Mouse (Mus musculus) MEL (cell line): ENCODE measurements around the gene Fndc3b. TPM values are rescaled to one million over a fixed set of nuclear protein-coding genes. Genes with fewer than 3 reads are reported as not detected.

Experiments
- DNase-seq: peaks from one replicate; pipeline ENCODE4 v3.0.0; 2011; ENCODE audit warnings: low read depth, low spot score
- H3K27ac ChIP-seq: 2 replicates; pipeline ENCODE4 v1.5.1; 2012; ENCODE audit warnings: low read depth, mild to moderate bottlenecking, control low read depth, low read length, moderate library complexity; ENCODE audit not compliant: control insufficient read depth
- H3K27me3 ChIP-seq, 2 experiments: fragments of 150-350 bp in 1 of 2; sonication (generic) in 1 of 2; 2 replicates each; pipeline ENCODE4 v1.6.1; 2012; ENCODE audit warnings: low read length in 2 of 2, mild to moderate bottlenecking in 2 of 2, improper control_type of control experiment in 1 of 2, moderate library complexity in 1 of 2; ENCODE audit not compliant: insufficient read depth in 2 of 2, control insufficient read depth in 1 of 2
- H3K36me3 ChIP-seq, 2 experiments: 2 replicates each; pipeline ENCODE4 v1.6.1; 2012 to 2014; ENCODE audit warnings: low read length in 2 of 2, improper control_type of control experiment in 1 of 2, inconsistent platforms in 1 of 2, mild to moderate bottlenecking in 1 of 2; ENCODE audit not compliant: insufficient read depth in 2 of 2, control insufficient read depth in 1 of 2
- H3K4me1 ChIP-seq, 2 experiments: fragments of 150-350 bp in 1 of 2; sonication (generic) in 1 of 2; 2 replicates each; pipeline ENCODE4 v1.6.1; 2012; ENCODE audit warnings: low read length in 2 of 2, improper control_type of control experiment in 1 of 2, mild to moderate bottlenecking in 1 of 2; ENCODE audit not compliant: insufficient read depth in 2 of 2, control insufficient read depth in 1 of 2
- H3K4me3 ChIP-seq, 2 experiments: fragments of 150-350 bp in 1 of 2; sonication (generic) in 1 of 2; 2 replicates each; pipeline ENCODE4 v1.5.1; 2012; ENCODE audit warnings: low read depth in 2 of 2, low read length in 2 of 2, mild to moderate bottlenecking in 2 of 2, moderate library complexity in 2 of 2, control low read depth in 1 of 2, improper control_type of control experiment in 1 of 2; ENCODE audit not compliant: control insufficient read depth in 1 of 2, insufficient read depth in 1 of 2
- H3K79me2 ChIP-seq: 2 replicates; pipeline ENCODE4 v1.6.1; 2012; ENCODE audit warnings: mild to moderate bottlenecking, low read length, moderate library complexity; ENCODE audit not compliant: control insufficient read depth, poor library complexity, insufficient read depth
- H3K9ac ChIP-seq: 2 replicates; pipeline ENCODE4 v1.6.1; 2012; ENCODE audit warnings: low read depth, mild to moderate bottlenecking, control low read depth, low read length, moderate library complexity; ENCODE audit not compliant: control insufficient read depth, poor library complexity, severe bottlenecking
- H3K9me3 ChIP-seq: fragments of 150-350 bp; sonication (generic); replicated peaks from 2 replicates; pipeline ENCODE4 v1.6.1; 2012; ENCODE audit warnings: mild to moderate bottlenecking, low read length, improper control_type of control experiment, moderate library complexity; ENCODE audit not compliant: insufficient read depth
- BHLHE40 ChIP-seq: IDR thresholded peaks from 2 replicates; pipeline ENCODE4 v1.6.1; 2012; ENCODE audit warnings: low read depth, mild to moderate bottlenecking, inconsistent platforms, low read length, improper control_type of control experiment, borderline replicate concordance
- CHD1 ChIP-seq: IDR thresholded peaks from 2 replicates; pipeline ENCODE4 v1.6.1; 2012; ENCODE audit warnings: low read depth, mild to moderate bottlenecking, inconsistent platforms, low read length, improper control_type of control experiment
- CHD2 ChIP-seq: IDR thresholded peaks from 2 replicates; pipeline ENCODE4 v1.6.1; 2011; ENCODE audit warnings: low read length, improper control_type of control experiment
- CTCF ChIP-seq, 3 experiments: IDR thresholded peaks in 2 of 3; conservative IDR thresholded peaks in 1 of 3; 2 replicates each; pipeline ENCODE4 v1.5.1; 2011 to 2012; ENCODE audit warnings: low read length in 3 of 3, low read depth in 2 of 3, mild to moderate bottlenecking in 2 of 3, improper control_type of control experiment in 1 of 3, inconsistent platforms in 1 of 3, mixed read lengths in 1 of 3, moderate library complexity in 1 of 3; ENCODE audit not compliant: control insufficient read depth in 1 of 3, insufficient read depth in 1 of 3, poor library complexity in 1 of 3, severe bottlenecking in 1 of 3
- E2F4 ChIP-seq: IDR thresholded peaks from 2 replicates; pipeline ENCODE4 v1.6.1; 2011; ENCODE audit warnings: low read depth, low read length, improper control_type of control experiment, borderline replicate concordance
- EP300 ChIP-seq, 2 experiments: IDR thresholded peaks; 2 replicates each; pipeline ENCODE4 v1.6.1; 2011; ENCODE audit warnings: improper control_type of control experiment in 2 of 2, low read length in 2 of 2, low read depth in 1 of 2, mild to moderate bottlenecking in 1 of 2
- ETS1 ChIP-seq: IDR thresholded peaks from 2 replicates; pipeline ENCODE4 v1.6.1; 2012; ENCODE audit warnings: low read depth, mild to moderate bottlenecking, inconsistent platforms, low read length, improper control_type of control experiment, moderate library complexity
- KAT2A ChIP-seq: conservative IDR thresholded peaks from 2 replicates; pipeline ENCODE4 v1.6.1; 2012; ENCODE audit warnings: low read depth, low read length, improper control_type of control experiment, inconsistent platforms
- MAFK ChIP-seq: IDR thresholded peaks from 2 replicates; pipeline ENCODE4 v1.6.1; 2011; ENCODE audit warnings: low read depth, mild to moderate bottlenecking, low read length, improper control_type of control experiment, borderline replicate concordance
- MAZ ChIP-seq: IDR thresholded peaks from 2 replicates; pipeline ENCODE4 v1.6.1; 2012; ENCODE audit warnings: low read depth, mild to moderate bottlenecking, inconsistent platforms, low read length, improper control_type of control experiment
- MXI1 ChIP-seq: IDR thresholded peaks from 2 replicates; pipeline ENCODE4 v1.6.1; 2011; ENCODE audit warnings: mild to moderate bottlenecking, low read depth, low read length, improper control_type of control experiment
- MYC ChIP-seq: IDR thresholded peaks from 2 replicates; pipeline ENCODE4 v1.6.1; 2011; ENCODE audit warnings: low read depth, mild to moderate bottlenecking, low read length, improper control_type of control experiment, moderate library complexity
- NELFE ChIP-seq: IDR thresholded peaks from 2 replicates; pipeline ENCODE4 v1.6.1; 2011; ENCODE audit warnings: low read depth, low read length, improper control_type of control experiment
- POLR2A ChIP-seq, 2 experiments: IDR thresholded peaks; 2 replicates each; pipeline ENCODE4 v1.6.1; 2011 to 2012; ENCODE audit warnings: low read length in 2 of 2, mild to moderate bottlenecking in 2 of 2, control low read depth in 1 of 2, improper control_type of control experiment in 1 of 2, low read depth in 1 of 2, moderate library complexity in 1 of 2; ENCODE audit not compliant: control insufficient read depth in 1 of 2, insufficient read depth in 1 of 2, poor library complexity in 1 of 2
- POLR2AphosphoS5 ChIP-seq: IDR thresholded peaks from 2 replicates; pipeline ENCODE4 v1.6.1; 2012; ENCODE audit warnings: low read depth, borderline replicate concordance, mild to moderate bottlenecking, inconsistent platforms, low read length, moderate library complexity, mixed read lengths
- RAD21 ChIP-seq: IDR thresholded peaks from 2 replicates; pipeline ENCODE4 v1.6.1; 2011; ENCODE audit warnings: mild to moderate bottlenecking, low read depth, low read length, improper control_type of control experiment
- RCOR1 ChIP-seq: IDR thresholded peaks from 2 replicates; pipeline ENCODE4 v1.6.1; 2012; ENCODE audit warnings: low read depth, mild to moderate bottlenecking, inconsistent platforms, low read length, improper control_type of control experiment
- USF1 ChIP-seq: IDR thresholded peaks from 2 replicates; pipeline ENCODE4 v1.6.1; 2014; ENCODE audit warnings: low read depth, mild to moderate bottlenecking, inconsistent platforms, low read length, improper control_type of control experiment, moderate library complexity
- USF2 ChIP-seq, 2 experiments: IDR thresholded peaks; 2 replicates each; pipeline ENCODE4 v1.6.1; 2011 to 2012; ENCODE audit warnings: improper control_type of control experiment in 2 of 2, low read length in 2 of 2, borderline replicate concordance in 1 of 2, inconsistent platforms in 1 of 2, low read depth in 1 of 2, mild to moderate bottlenecking in 1 of 2; ENCODE audit not compliant: insufficient read depth in 1 of 2
- ZC3H11A ChIP-seq: IDR thresholded peaks from 2 replicates; pipeline ENCODE4 v1.6.1; 2012; ENCODE audit warnings: low read depth, mild to moderate bottlenecking, inconsistent platforms, low read length, improper control_type of control experiment
- ZMIZ1 ChIP-seq: IDR thresholded peaks from 2 replicates; pipeline ENCODE4 v1.6.1; 2012; ENCODE audit warnings: low read depth, mild to moderate bottlenecking, inconsistent platforms, low read length, improper control_type of control experiment, moderate library complexity
- polyA plus RNA-seq, 2 experiments: library from polyadenylated mRNA; stranded (reverse) in 1 of 2; unstranded in 1 of 2; fragments of >175 nt in 1 of 2; fragments of >200 nt in 1 of 2; gene quantifications; 2 replicates each; pipeline versions ENCODE4 v1.2.1 to v1.2.4; 2012; ENCODE audit warnings: low replicate concordance in 2 of 2, low read depth in 1 of 2; ENCODE audit not compliant: insufficient read length in 2 of 2, insufficient read depth in 1 of 2, missing spikeins in 1 of 2
- total RNA-seq: library from RNA; depleted of rRNA; stranded (reverse); fragments of 300-350 nt; gene quantifications from 2 replicates; pipeline ENCODE4 v1.2.3, GENCODE M21; 2012

The Fndc3b gene
- total and polyA plus RNA-seq, 3 experiments, result not detected

DNA sequence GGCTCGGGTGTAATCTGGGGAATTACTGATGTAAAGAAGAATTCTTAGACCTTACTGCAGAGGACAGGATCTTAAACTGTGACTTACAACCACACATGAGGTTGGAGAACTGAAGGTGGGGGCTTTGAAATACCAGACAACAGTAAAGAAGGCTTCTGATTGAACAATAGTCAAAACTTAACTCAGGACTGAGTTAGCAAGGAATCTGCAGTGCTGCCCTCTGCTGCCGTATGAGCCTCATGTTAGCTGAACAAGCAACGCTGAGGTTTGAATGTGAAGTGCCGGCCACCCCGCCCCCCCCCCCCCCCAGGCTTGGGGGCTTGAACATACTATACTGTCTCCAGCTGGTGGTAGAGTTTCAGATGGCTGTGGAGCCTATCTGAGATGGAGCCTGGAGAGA, 194.6 kb downstream of the Fndc3b start:
- DNase-seq, result no peak
- H3K27ac ChIP-seq, result no peak overlapping the region
- H3K36me3 ChIP-seq, result no peaks in the 10 kb centered on the region
- H3K4me3 ChIP-seq, result no peak overlapping the region
- no peaks in the 10 kb centered on the region for H3K9me3 ChIP-seq
- H3K27me3 ChIP-seq, result no peaks in the 10 kb centered on the region
- H3K79me2 ChIP-seq, result no peaks in the 10 kb centered on the region
- TF ChIP-seq EP300 (IDR thresholded peaks at IDR 0.05; ENCODE audit: low read depth in 1 of 2, low read length in 2 of 2), result no peak
- no peak for TF ChIP-seq RAD21
- TF ChIP-seq MAFK, result no peak
- TF ChIP-seq ZMIZ1, result no peak
- no peak for TF ChIP-seq CHD2
- no peak for TF ChIP-seq NELFE
- no peak for TF ChIP-seq BHLHE40
- no peak for TF ChIP-seq ETS1
- no peak for TF ChIP-seq POLR2AphosphoS5
- no peak for TF ChIP-seq MAZ
- no peak for TF ChIP-seq MYC
- TF ChIP-seq E2F4, result no peak
- no peak for TF ChIP-seq CHD1
- TF ChIP-seq KAT2A, result no peak
- TF ChIP-seq POLR2A (IDR thresholded peaks at IDR 0.05; ENCODE audit: control insufficient read depth in 1 of 2, insufficient read depth in 1 of 2, low read depth in 1 of 2, low read length in 2 of 2, poor library complexity in 1 of 2), result no peak
- no peak for TF ChIP-seq RCOR1
- TF ChIP-seq CTCF (IDR thresholded peaks at IDR 0.05 in 2 of 3, conservative IDR thresholded peaks at IDR 0.05 in 1 of 3; ENCODE audit: control insufficient read depth in 1 of 3, insufficient read depth in 1 of 3, low read depth in 2 of 3, low read length in 3 of 3, poor library complexity in 1 of 3, severe bottlenecking in 1 of 3), result no peak
- TF ChIP-seq, all 39 proteins: peak for 0
- Histone ChIP-seq H3K9ac (no peak overlapping the region), H3K4me1 (no peaks in the 10 kb centered on the region)

DNA sequence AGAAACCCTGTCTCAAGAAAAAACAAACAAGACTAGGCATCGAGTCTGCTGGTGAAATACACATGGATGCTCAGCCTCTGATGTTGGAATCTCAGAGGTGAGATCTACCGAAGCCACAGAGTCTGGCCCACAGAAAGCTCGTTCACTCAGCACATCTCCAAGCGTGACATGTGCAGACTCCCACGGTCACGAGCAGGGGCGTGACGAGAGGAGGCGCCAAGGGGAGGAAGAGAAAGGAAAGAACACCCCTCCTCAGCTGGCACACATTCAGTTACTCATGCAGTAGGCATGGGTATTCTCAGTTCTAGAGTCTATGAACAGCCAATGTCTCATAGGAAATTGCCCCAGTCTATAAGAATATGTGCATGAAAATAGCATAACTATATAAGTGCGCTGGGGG, 199.3 kb downstream of the Fndc3b start:
- no peak overlapping the region for H3K9ac ChIP-seq
- no peak for DNase-seq
- no peaks in the 10 kb centered on the region for H3K4me1 ChIP-seq
- no peaks in the 10 kb centered on the region for H3K36me3 ChIP-seq
- TF ChIP-seq MXI1 (no peak), USF1 (no peak), ZC3H11A (no peak), USF2 (IDR thresholded peaks at IDR 0.05; ENCODE audit: borderline replicate concordance in 1 of 2, insufficient read depth in 1 of 2, low read depth in 1 of 2, low read length in 2 of 2) (no peak), RCOR1 (no peak)
- no peak overlapping the region for H3K4me3 ChIP-seq
- no peaks in the 10 kb centered on the region for H3K79me2 ChIP-seq
- H3K27ac ChIP-seq, result no peak overlapping the region
- H3K9me3 ChIP-seq, result no peaks in the 10 kb centered on the region
- H3K27me3 ChIP-seq, result no peaks in the 10 kb centered on the region
